Mouse (Mus musculus): ENCODE data around the gene Spata31d1c. TPM values are rescaled to one million over a fixed set of nuclear protein-coding genes. Genes with fewer than 3 reads are reported as not detected.

Spata31d1c gene
- polyA plus RNA-seq (2014; fragmentation: Nextera tagmentation; extraction: Ambion mirVana), result not detected in 2 replicates

- DNase-seq (ENCODE audit: low spot score), result no peak
- H3K4me3 ChIP-seq (ENCODE audit: low read depth, low read length), result no peak within 1 kb of the TSS
- no peak within 1 kb of the TSS for H3K9ac ChIP-seq (replicated peaks; ENCODE audit: low read length)
- no peaks in the 10 kb centered on the region for H3K27me3 ChIP-seq (ENCODE audit: control insufficient read depth, insufficient read depth, low read length)
- H3K9me3 ChIP-seq (replicated peaks; ENCODE audit: control insufficient read depth, low read length), result no peaks in the 10 kb centered on the region
- H3K4me2 ChIP-seq (ENCODE audit: low read depth, low read length), result no peak within 1 kb of the TSS
- no peaks in the 10 kb centered on the region for H3K36me3 ChIP-seq (replicated peaks; ENCODE audit: control insufficient read depth, insufficient read depth, low read depth, low read length)
- no peak for ATAC-seq (replicated peaks; ENCODE audit: insufficient number of reproducible peaks, low FRiP score, low TSS enrichment, low read depth)
- H3K4me1 ChIP-seq (ENCODE audit: control insufficient read depth, insufficient read depth, low read length), result no peaks in the 10 kb centered on the region
- H3K27ac ChIP-seq (replicated peaks; ENCODE audit: low read depth, low read length), result no peak within 1 kb of the TSS
These were observed at the start of gene Spata31d1c for GRCm38 (mm10) chr13:65032758-65033157. Gene Spata31d1c (plus strand): TSS chr13:65033058.

GRCm38 (mm10) chr13:64988828-64989227 lies 44.0 kb upstream of the Spata31d1c start:
- H3K4me1 ChIP-seq (ENCODE audit: control insufficient read depth, insufficient read depth, low read length), result no peaks in the 10 kb centered on the region
- DNase-seq (ENCODE audit: low spot score) (no peak), ATAC-seq (replicated peaks; ENCODE audit: insufficient number of reproducible peaks, low FRiP score, low TSS enrichment, low read depth) (no peak)
- no peak overlapping the region for H3K4me2 ChIP-seq (ENCODE audit: low read depth, low read length)
- H3K27me3 ChIP-seq (ENCODE audit: control insufficient read depth, insufficient read depth, low read length), result no peaks in the 10 kb centered on the region
- H3K9ac ChIP-seq (replicated peaks; ENCODE audit: low read length), result no peak overlapping the region
- H3K36me3 ChIP-seq (replicated peaks; ENCODE audit: control insufficient read depth, insufficient read depth, low read depth, low read length), result no peaks in the 10 kb centered on the region
- H3K4me3 ChIP-seq (ENCODE audit: low read depth, low read length), result no peak overlapping the region
- H3K9me3 ChIP-seq (replicated peaks; ENCODE audit: control insufficient read depth, low read length), result no peaks in the 10 kb centered on the region
- no peak overlapping the region for H3K27ac ChIP-seq (replicated peaks; ENCODE audit: low read depth, low read length)

- DNase-seq (ENCODE audit: low spot score) (no peak), ATAC-seq (replicated peaks; ENCODE audit: insufficient number of reproducible peaks, low FRiP score, low TSS enrichment, low read depth) (no peak)
- Histone ChIP-seq H3K9me3 (replicated peaks; ENCODE audit: control insufficient read depth, low read length) (no peaks in the 10 kb centered on the region), H3K36me3 (replicated peaks; ENCODE audit: control insufficient read depth, insufficient read depth, low read depth, low read length) (no peaks in the 10 kb centered on the region), H3K27ac (replicated peaks; ENCODE audit: low read depth, low read length) (no peak overlapping the region), H3K9ac (replicated peaks; ENCODE audit: low read length) (no peak overlapping the region), H3K4me3 (ENCODE audit: low read depth, low read length) (no peak overlapping the region), H3K4me1 (ENCODE audit: control insufficient read depth, insufficient read depth, low read length) (no peaks in the 10 kb centered on the region), H3K4me2 (ENCODE audit: low read depth, low read length) (no peak overlapping the region), H3K27me3 (ENCODE audit: control insufficient read depth, insufficient read depth, low read length) (no peaks in the 10 kb centered on the region)
These were observed 27.4 kb upstream of the Spata31d1c start for GRCm38 (mm10) chr13:65005414-65005813.

- DNase-seq (ENCODE audit: low spot score) (no peak), ATAC-seq (replicated peaks; ENCODE audit: insufficient number of reproducible peaks, low FRiP score, low TSS enrichment, low read depth) (no peak)
- H3K9ac ChIP-seq (replicated peaks; ENCODE audit: low read length), result no peak overlapping the region
- WGBS, result 80% methylated on average over 1 of the region's 1 CpGs
- H3K27ac ChIP-seq (replicated peaks; ENCODE audit: low read depth, low read length), result no peak overlapping the region
- no peaks in the 10 kb centered on the region for H3K36me3 ChIP-seq (replicated peaks; ENCODE audit: control insufficient read depth, insufficient read depth, low read depth, low read length)
- H3K9me3 ChIP-seq (replicated peaks; ENCODE audit: control insufficient read depth, low read length), result no peaks in the 10 kb centered on the region
- H3K27me3 ChIP-seq (ENCODE audit: control insufficient read depth, insufficient read depth, low read length), result no peaks in the 10 kb centered on the region
- no peak overlapping the region for H3K4me3 ChIP-seq (ENCODE audit: low read depth, low read length)
- no peak overlapping the region for H3K4me2 ChIP-seq (ENCODE audit: low read depth, low read length)
- H3K4me1 ChIP-seq (ENCODE audit: control insufficient read depth, insufficient read depth, low read length), result no peaks in the 10 kb centered on the region
These were observed 26.1 kb upstream of the Spata31d1c start for GRCm38 (mm10) chr13:65006760-65007159.

GRCm38 (mm10) chr13:65007971-65008370 lies 24.9 kb upstream of the Spata31d1c start:
- no peak for DNase-seq (ENCODE audit: low spot score)
- 79% methylated on average over 1 of the region's 1 CpGs for WGBS
- no peak overlapping the region for H3K9ac ChIP-seq (replicated peaks; ENCODE audit: low read length)
- no peaks in the 10 kb centered on the region for H3K27me3 ChIP-seq (ENCODE audit: control insufficient read depth, insufficient read depth, low read length)
- H3K4me3 ChIP-seq (ENCODE audit: low read depth, low read length), result no peak overlapping the region
- no peaks in the 10 kb centered on the region for H3K9me3 ChIP-seq (replicated peaks; ENCODE audit: control insufficient read depth, low read length)
- no peaks in the 10 kb centered on the region for H3K4me1 ChIP-seq (ENCODE audit: control insufficient read depth, insufficient read depth, low read length)
- no peaks in the 10 kb centered on the region for H3K36me3 ChIP-seq (replicated peaks; ENCODE audit: control insufficient read depth, insufficient read depth, low read depth, low read length)
- no peak for ATAC-seq (replicated peaks; ENCODE audit: insufficient number of reproducible peaks, low FRiP score, low TSS enrichment, low read depth)
- no peak overlapping the region for H3K4me2 ChIP-seq (ENCODE audit: low read depth, low read length)
- H3K27ac ChIP-seq (replicated peaks; ENCODE audit: low read depth, low read length), result no peak overlapping the region

- no peak for ATAC-seq (replicated peaks; ENCODE audit: insufficient number of reproducible peaks, low FRiP score, low TSS enrichment, low read depth)
- WGBS, result 70% methylated on average over 4 of the region's 4 CpGs
- Histone ChIP-seq H3K4me1 (ENCODE audit: control insufficient read depth, insufficient read depth, low read length) (no peaks in the 10 kb centered on the region), H3K4me2 (ENCODE audit: low read depth, low read length) (no peak overlapping the region), H3K9ac (replicated peaks; ENCODE audit: low read length) (no peak overlapping the region), H3K4me3 (ENCODE audit: low read depth, low read length) (no peak overlapping the region), H3K36me3 (replicated peaks; ENCODE audit: control insufficient read depth, insufficient read depth, low read depth, low read length) (no peaks in the 10 kb centered on the region), H3K27ac (replicated peaks; ENCODE audit: low read depth, low read length) (no peak overlapping the region), H3K27me3 (ENCODE audit: control insufficient read depth, insufficient read depth, low read length) (no peaks in the 10 kb centered on the region), H3K9me3 (replicated peaks; ENCODE audit: control insufficient read depth, low read length) (no peaks in the 10 kb centered on the region)
- DNase-seq (ENCODE audit: low spot score), result no peak
These were observed 21.7 kb upstream of the Spata31d1c start for GRCm38 (mm10) chr13:65011052-65011738.

- Histone ChIP-seq H3K36me3 (replicated peaks; ENCODE audit: control insufficient read depth, insufficient read depth, low read depth, low read length) (no peaks in the 10 kb centered on the region), H3K9me3 (replicated peaks; ENCODE audit: control insufficient read depth, low read length) (no peaks in the 10 kb centered on the region), H3K9ac (replicated peaks; ENCODE audit: low read length) (no peak overlapping the region), H3K4me1 (ENCODE audit: control insufficient read depth, insufficient read depth, low read length) (no peaks in the 10 kb centered on the region), H3K27me3 (ENCODE audit: control insufficient read depth, insufficient read depth, low read length) (no peaks in the 10 kb centered on the region), H3K4me2 (ENCODE audit: low read depth, low read length) (no peak overlapping the region), H3K4me3 (ENCODE audit: low read depth, low read length) (no peak overlapping the region), H3K27ac (replicated peaks; ENCODE audit: low read depth, low read length) (no peak overlapping the region)
- ATAC-seq (replicated peaks; ENCODE audit: insufficient number of reproducible peaks, low FRiP score, low TSS enrichment, low read depth), result no peak
- 59% methylated on average over 4 of the region's 4 CpGs for WGBS
- no peak for DNase-seq (ENCODE audit: low spot score)
These were observed 2.2 kb downstream of the Spata31d1c start for GRCm38 (mm10) chr13:65035057-65035456.

GRCm38 (mm10) chr13:65052660-65053059 lies 19.8 kb downstream of the Spata31d1c start, which contains the start of gene Prss47:
Gene Prss47 (minus strand): TSS chr13:65052760.
- DNase-seq (ENCODE audit: low spot score), result no peak
- Histone ChIP-seq H3K27ac (replicated peaks; ENCODE audit: low read depth, low read length) (no peak within 1 kb of the TSS), H3K4me1 (ENCODE audit: control insufficient read depth, insufficient read depth, low read length) (no peaks in the 10 kb centered on the region), H3K9ac (replicated peaks; ENCODE audit: low read length) (no peak within 1 kb of the TSS), H3K4me2 (ENCODE audit: low read depth, low read length) (no peak within 1 kb of the TSS), H3K27me3 (ENCODE audit: control insufficient read depth, insufficient read depth, low read length) (no peaks in the 10 kb centered on the region), H3K9me3 (replicated peaks; ENCODE audit: control insufficient read depth, low read length) (no peaks in the 10 kb centered on the region), H3K36me3 (replicated peaks; ENCODE audit: control insufficient read depth, insufficient read depth, low read depth, low read length) (no peaks in the 10 kb centered on the region), H3K4me3 (ENCODE audit: low read depth, low read length) (no peak within 1 kb of the TSS)
- WGBS, result 85% methylated on average over 9 of the region's 9 CpGs
- no peak for ATAC-seq (replicated peaks; ENCODE audit: insufficient number of reproducible peaks, low FRiP score, low TSS enrichment, low read depth)
